Mouse (Mus musculus) ES-Bruce4 (cell line): ENCODE measurements around the gene Arhgap45. TPM values are rescaled to one million over a fixed set of nuclear protein-coding genes. Genes with fewer than 3 reads are reported as not detected.
"Not testable (repeated sequence)": the region's sequence is repeated elsewhere in the genome, so short reads cannot be mapped to it uniquely, and the experiment has no call there.

Experiments used
- H3K27ac ChIP-seq: 2 replicates; pipeline ENCODE4 v1.5.1; 2012; ENCODE audit warnings: low read length, inconsistent platforms; ENCODE audit not compliant: insufficient read depth
- H3K27me3 ChIP-seq: 2 replicates; pipeline ENCODE4 v1.6.1; 2012; ENCODE audit warnings: mild to moderate bottlenecking, low read length, inconsistent platforms; ENCODE audit not compliant: control insufficient read depth, poor library complexity, insufficient read depth, severe bottlenecking
- H3K36me3 ChIP-seq: 2 replicates; pipeline ENCODE4 v1.6.1; 2012; ENCODE audit warnings: inconsistent platforms, mild to moderate bottlenecking, low read length, moderate library complexity; ENCODE audit not compliant: control insufficient read depth, poor library complexity, insufficient read depth, severe bottlenecking
- H3K4me1 ChIP-seq: one replicate; pipeline ENCODE4 v1.8.1; 2011; ENCODE audit warnings: low read length; ENCODE audit not compliant: control insufficient read depth, insufficient read depth
- H3K4me3 ChIP-seq: 2 replicates; pipeline ENCODE4 v1.5.1; 2011; ENCODE audit warnings: low read depth, mild to moderate bottlenecking, low read length
- H3K9ac ChIP-seq: 2 replicates; pipeline ENCODE4 v1.6.1; 2012; ENCODE audit warnings: low read depth, mild to moderate bottlenecking, inconsistent platforms; ENCODE audit not compliant: poor library complexity, severe bottlenecking
- H3K9me3 ChIP-seq: replicated peaks from 2 replicates; pipeline ENCODE4 v1.6.1; 2012; ENCODE audit warnings: mild to moderate bottlenecking, low read length, inconsistent platforms; ENCODE audit not compliant: control insufficient read depth, poor library complexity, insufficient read depth, severe bottlenecking
- CTCF ChIP-seq: IDR thresholded peaks from one replicate; pipeline ENCODE4 v1.8.1; 2011; ENCODE audit warnings: low read depth, low read length
- EP300 ChIP-seq: IDR thresholded peaks from 2 replicates; pipeline ENCODE4 v1.6.1; 2011; ENCODE audit warnings: low read depth, low read length; ENCODE audit not compliant: insufficient read depth
- POLR2A ChIP-seq: IDR thresholded peaks from one replicate; pipeline ENCODE4 v1.8.1; 2011; ENCODE audit warnings: low read length; ENCODE audit not compliant: insufficient read depth
- polyA plus RNA-seq: library from polyadenylated mRNA; stranded (reverse); fragments of >200 nt; gene quantifications from 2 replicates; pipeline ENCODE4 v1.2.4, GENCODE M21; 2011; ENCODE audit warnings: low read depth; ENCODE audit not compliant: missing spikeins, insufficient read depth, insufficient read length

Gene Arhgap45
- polyA plus RNA-seq, 1 experiment: 6.5 TPM

DNA sequence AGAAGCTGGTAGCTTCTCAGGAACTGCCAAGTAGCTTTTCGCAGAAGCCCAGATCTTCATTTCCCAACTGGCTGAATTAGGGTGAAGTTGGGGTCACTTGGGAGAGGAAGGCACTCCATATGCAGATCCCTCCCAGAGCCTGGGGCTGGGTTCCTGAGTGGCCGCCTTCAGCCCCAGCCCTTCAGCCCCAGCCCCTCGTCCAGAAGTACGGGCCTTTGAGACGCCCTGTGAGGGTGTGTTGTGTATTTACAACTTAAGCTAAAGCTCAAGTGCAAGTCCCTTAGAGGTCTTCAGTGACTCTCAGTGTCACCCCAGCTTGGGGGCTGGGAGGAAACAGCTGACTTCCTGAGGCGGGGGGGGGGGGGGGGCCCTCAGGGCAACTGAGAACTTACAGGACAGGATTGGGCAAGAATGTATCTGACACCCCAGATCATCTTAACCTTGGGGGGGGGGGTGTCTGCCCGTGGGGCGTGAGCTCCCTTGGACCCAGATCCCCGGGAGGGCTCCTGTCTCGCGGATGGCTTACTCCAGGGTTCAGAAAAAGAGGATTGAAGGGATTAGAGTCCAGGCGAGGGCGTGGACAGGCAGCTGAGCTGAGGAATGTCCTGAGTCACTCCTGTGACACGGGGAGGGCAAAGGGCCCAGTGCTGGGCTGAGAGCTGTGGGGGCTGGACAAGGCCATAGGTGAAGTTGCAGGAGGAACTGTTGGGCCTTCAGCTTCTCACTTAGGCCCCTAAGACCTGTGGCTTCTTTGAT lies 35.3 kb downstream of the Arhgap45 start:
- Histone ChIP-seq H3K4me3 (no peak overlapping the region), H3K27me3 (no peaks in the 10 kb centered on the region), H3K27ac (peak overlapping the region; percentile 99), H3K9me3 (no peaks in the 10 kb centered on the region), H3K4me1 (peaks cover 6% of the 10 kb centered on the region), H3K36me3 (peaks cover 16% of the 10 kb centered on the region), H3K9ac (peak overlapping the region; percentile 71)
- TF ChIP-seq EP300: peak; percentile 97
- TF ChIP-seq CTCF: no peak

DNA sequence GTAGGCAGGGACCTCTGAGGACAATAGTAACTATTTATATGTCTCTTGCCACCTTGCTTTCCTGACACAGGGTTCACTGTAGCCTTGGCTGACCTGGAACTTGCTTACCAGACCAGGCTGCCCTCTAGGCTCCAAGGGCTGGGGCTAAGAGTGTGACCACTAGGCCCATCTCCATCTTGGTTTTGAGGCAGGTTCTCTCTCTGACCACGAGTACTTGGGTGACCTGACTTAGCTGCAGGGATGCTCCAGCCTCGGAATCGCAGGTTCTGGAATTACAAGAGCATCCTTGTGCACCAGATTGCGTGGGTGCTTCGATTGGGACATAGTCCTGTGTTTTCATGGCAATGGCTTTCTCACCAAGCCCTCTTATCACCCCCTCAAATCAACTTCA lies 35.9 kb downstream of the Arhgap45 start:
- Histone ChIP-seq H3K27ac (peak overlapping the region; percentile 99), H3K36me3 (peaks cover 20% of the 10 kb centered on the region), H3K27me3 (no peaks in the 10 kb centered on the region), H3K9me3 (no peaks in the 10 kb centered on the region), H3K4me1 (peaks cover 6% of the 10 kb centered on the region), H3K9ac (peak overlapping the region; percentile 71), H3K4me3 (0 out of 2 replicates have a peak overlapping the region, but pooled peaks have one; percentile 1)
- TF ChIP-seq EP300 (no peak), CTCF (no peak), POLR2A (no peak)

DNA sequence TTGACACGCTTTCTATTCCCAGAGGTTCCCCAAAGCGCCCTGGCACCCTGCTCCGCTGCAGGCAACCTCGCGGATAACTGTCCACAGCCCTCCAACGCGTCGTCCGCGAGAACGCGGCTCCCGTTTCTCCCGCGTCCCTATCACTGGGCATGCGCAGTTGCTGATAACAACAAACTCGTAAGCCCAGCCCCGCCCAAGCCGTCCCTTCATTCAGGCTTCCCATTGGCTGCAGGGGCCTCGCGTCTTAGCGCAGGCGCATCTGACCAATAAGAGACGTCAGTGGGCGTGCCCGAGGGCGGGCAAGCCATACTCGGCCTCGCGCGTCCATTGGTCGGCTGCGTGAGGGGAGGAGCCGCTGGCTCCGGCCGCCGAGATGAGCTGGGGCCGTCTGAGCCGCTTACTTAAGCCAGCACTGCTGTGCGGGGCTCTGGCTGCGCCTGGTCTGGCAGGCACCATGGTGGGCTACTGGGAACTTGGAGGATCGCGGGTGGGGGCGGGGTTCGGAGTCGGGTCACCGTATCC lies 36.9 kb downstream of the Arhgap45 start:
- H3K4me1 ChIP-seq: peaks cover 6% of the 10 kb centered on the region
- H3K9me3 ChIP-seq: no peaks in the 10 kb centered on the region
- TF ChIP-seq POLR2A: peak; percentile 82
- TF ChIP-seq CTCF: no peak
- TF ChIP-seq EP300: 0 out of 2 replicates have a peak, but pooled peaks have one; percentile 5
- peak overlapping the region; percentile 86 for H3K9ac ChIP-seq
- H3K27me3 ChIP-seq: no peaks in the 10 kb centered on the region
- peak overlapping the region; percentile 99 for H3K27ac ChIP-seq
- peaks cover 20% of the 10 kb centered on the region for H3K36me3 ChIP-seq
- H3K4me3 ChIP-seq: peak overlapping the region; percentile 93

DNA sequence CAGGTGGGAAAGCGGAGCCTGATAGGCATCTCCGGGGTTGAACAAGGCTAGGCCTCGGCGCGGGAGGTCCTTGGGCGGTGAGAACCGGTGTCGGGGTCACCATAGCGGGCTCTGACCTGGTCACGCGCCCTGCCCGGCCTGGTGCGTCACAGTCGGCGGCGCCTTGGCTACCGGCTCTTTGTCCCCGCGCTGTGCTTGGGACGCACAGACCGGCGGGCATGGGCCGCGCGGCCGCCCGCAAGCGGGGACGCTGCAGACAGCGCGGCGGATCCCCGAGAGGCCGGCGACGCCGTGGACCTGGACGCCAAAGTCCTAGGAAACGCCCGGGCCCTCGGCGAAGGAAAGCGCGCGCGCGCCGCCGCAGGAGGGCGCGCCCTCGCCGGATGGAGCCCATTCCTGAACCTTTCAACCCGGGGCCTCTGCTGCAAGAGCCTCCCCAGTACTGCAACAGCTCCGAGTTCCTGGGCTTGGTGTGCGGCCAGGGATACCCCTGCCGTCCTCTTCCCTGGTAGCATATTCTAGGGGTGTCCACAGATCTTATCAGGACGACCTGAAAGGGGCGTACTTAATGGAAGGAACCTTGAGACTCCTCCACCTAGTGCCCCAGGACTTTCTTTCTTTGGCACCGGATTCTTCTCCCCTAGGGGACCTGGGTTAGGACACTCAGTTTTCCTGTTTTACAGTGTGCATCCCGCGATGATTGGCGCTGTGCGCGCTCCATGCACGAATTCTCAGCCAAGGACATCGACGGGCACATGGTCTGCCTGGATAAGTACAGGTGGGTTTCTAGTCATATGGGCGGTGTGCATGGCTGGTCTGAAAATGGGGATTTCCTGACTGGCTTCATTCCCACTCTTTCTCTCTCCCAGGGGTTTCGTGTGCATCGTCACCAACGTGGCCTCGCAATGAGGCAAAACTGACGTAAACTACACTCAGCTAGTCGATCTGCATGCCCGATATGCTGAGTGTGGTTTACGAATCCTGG lies 37.7 kb downstream of the Arhgap45 start:
- peaks cover 20% of the 10 kb centered on the region for H3K36me3 ChIP-seq
- H3K27me3 ChIP-seq: no peaks in the 10 kb centered on the region
- TF ChIP-seq CTCF: no peak
- no peak for TF ChIP-seq EP300
- TF ChIP-seq POLR2A: no peak
- H3K9ac ChIP-seq: peak overlapping the region; percentile 86
- H3K4me3 ChIP-seq: peak overlapping the region; percentile 93
- H3K9me3 ChIP-seq: no peaks in the 10 kb centered on the region
- H3K27ac ChIP-seq: peak overlapping the region; percentile 42
- peaks cover 3% of the 10 kb centered on the region for H3K4me1 ChIP-seq

DNA sequence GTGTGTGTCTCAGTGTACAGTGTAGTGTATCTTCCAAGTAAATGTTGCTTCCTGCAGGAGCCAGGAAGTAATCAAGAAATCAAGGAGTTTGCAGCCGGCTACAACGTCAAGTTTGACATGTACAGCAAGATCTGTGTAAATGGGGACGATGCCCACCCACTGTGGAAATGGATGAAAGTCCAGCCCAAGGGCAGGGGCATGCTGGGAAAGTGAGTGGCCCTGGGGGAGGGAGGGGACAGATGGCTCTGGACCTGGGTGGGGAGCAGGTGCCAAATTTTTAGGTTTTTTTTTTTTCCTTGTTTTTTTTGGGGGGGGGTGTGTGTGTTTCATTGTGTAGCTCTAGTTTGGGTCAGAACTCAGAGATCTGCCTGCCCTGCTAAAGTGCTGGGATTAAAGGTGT lies 38.5 kb downstream of the Arhgap45 start:
- Histone ChIP-seq H3K36me3 (peaks cover 20% of the 10 kb centered on the region), H3K4me3 (peak overlapping the region; percentile 93), H3K9ac (peak overlapping the region; percentile 86)
- H3K27me3 ChIP-seq, H3K9me3 ChIP-seq, H3K4me1 ChIP-seq, H3K27ac ChIP-seq: not testable (repeated sequence)
